Mouse (Mus musculus): ENCODE results near the gene Il20rb. TPM values are rescaled to one million over a fixed set of nuclear protein-coding genes. Genes with fewer than 3 reads are reported as not detected.

Gene Il20rb
- polyA plus RNA-seq, 1 experiment: 0.04 TPM

- H3K36me3 ChIP-seq (ENCODE audit: control insufficient read depth): no peaks in the 10 kb centered on the region
- H3K4me1 ChIP-seq (ENCODE audit: control insufficient read depth): no peaks in the 10 kb centered on the region
- H3K9me3 ChIP-seq (ENCODE audit: control insufficient read depth, low read length): no peaks in the 10 kb centered on the region
- no peak for TF ChIP-seq TAL1 (IDR thresholded peaks at IDR 0.05; ENCODE audit: low read length)
- TF ChIP-seq GATA1 (IDR thresholded peaks at IDR 0.05; ENCODE audit: low read length): no peak
- H3K4me3 ChIP-seq (replicated peaks): no peak overlapping the region
- H3K27me3 ChIP-seq (ENCODE audit: control insufficient read depth): no peaks in the 10 kb centered on the region
These were observed 20.6 kb downstream of the Il20rb start for GRCm38 (mm10) chr9:100465988-100466387.

DNA sequence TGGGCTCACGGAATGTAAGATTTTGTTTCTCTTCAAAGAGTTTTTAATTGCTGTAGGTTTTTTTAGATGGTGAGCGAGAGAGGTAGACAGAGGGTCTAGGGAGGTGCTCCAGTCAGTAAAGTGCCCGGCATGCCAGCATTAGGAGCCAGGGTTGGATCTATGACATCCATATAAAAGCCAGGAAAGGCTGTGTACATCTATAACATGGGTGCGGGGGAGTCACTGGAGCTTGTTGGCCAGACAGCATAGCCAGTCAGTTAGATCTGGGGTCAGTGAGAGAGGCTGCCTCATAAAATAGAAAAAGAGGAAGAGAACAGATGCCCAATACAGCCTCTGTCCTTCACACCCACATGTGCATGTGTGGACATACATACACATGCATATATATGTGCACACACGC is 21.2 kb downstream of the Il20rb start:
- TF ChIP-seq TAL1 (IDR thresholded peaks at IDR 0.05; ENCODE audit: low read length) (no peak), GATA1 (IDR thresholded peaks at IDR 0.05; ENCODE audit: low read length) (no peak)

DNA sequence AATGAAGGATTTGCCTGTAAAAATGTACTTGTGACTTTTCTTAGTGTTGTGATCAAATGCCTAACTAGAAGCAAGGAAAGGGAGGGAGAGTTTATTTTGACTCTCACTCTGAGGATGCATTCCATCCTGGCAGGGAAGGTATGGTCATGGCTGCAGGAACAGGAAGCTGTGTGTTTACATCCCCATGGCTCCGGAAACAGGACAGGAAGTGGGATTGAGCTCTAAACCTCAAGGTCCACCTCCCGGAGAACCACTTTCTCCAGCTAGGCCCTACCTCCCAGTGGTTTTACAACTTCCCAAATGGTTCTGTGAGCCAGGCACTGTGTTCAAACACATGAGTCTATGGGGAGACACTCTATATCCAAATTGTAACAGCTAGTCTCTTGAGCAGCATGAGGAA is 22.8 kb downstream of the Il20rb start:
- H3K36me3 ChIP-seq (ENCODE audit: control insufficient read depth): no peaks in the 10 kb centered on the region
- no peak overlapping the region for H3K4me3 ChIP-seq (replicated peaks)
- no peaks in the 10 kb centered on the region for H3K4me1 ChIP-seq (ENCODE audit: control insufficient read depth)
- no peak for TF ChIP-seq TAL1 (IDR thresholded peaks at IDR 0.05; ENCODE audit: low read length)
- TF ChIP-seq GATA1 (IDR thresholded peaks at IDR 0.05; ENCODE audit: low read length): no peak
- H3K9me3 ChIP-seq (ENCODE audit: control insufficient read depth, low read length): no peaks in the 10 kb centered on the region
- H3K27me3 ChIP-seq (ENCODE audit: control insufficient read depth): no peaks in the 10 kb centered on the region

More for the DNA sequence above, 21.2 kb downstream of the Il20rb start:
- Histone ChIP-seq H3K4me1 (ENCODE audit: control insufficient read depth) (no peaks in the 10 kb centered on the region), H3K27me3 (ENCODE audit: control insufficient read depth) (no peaks in the 10 kb centered on the region), H3K9me3 (ENCODE audit: control insufficient read depth, low read length) (no peaks in the 10 kb centered on the region), H3K36me3 (ENCODE audit: control insufficient read depth) (no peaks in the 10 kb centered on the region), H3K4me3 (replicated peaks) (no peak overlapping the region)

DNA sequence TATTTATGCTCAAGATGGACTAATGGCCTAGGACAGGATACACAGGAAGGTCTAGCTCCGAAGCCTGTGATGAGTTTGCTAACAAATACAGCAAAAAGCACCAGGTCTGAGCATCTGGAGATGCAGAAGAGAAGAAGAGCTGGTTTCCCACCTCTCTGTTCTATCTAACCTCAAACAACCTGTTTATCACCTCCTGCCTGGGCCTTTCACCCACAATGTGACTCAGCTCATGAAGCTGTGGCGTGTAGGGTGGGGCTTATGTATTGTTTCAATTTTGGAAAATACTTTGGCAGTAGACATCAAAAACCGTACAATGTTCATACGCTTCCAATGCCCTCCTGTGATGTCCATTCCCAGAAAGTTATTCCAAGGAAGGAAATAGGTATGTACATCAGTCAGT is 24.5 kb downstream of the Il20rb start:
- Histone ChIP-seq H3K36me3 (ENCODE audit: control insufficient read depth) (no peaks in the 10 kb centered on the region), H3K27me3 (ENCODE audit: control insufficient read depth) (no peaks in the 10 kb centered on the region), H3K9me3 (ENCODE audit: control insufficient read depth, low read length) (no peaks in the 10 kb centered on the region), H3K4me1 (ENCODE audit: control insufficient read depth) (peaks cover 2% of the 10 kb centered on the region; the same call in 1 of the 2 replicates), H3K4me3 (replicated peaks) (no peak overlapping the region)
- TF ChIP-seq GATA1 (IDR thresholded peaks at IDR 0.05; ENCODE audit: low read length): no peak

DNA sequence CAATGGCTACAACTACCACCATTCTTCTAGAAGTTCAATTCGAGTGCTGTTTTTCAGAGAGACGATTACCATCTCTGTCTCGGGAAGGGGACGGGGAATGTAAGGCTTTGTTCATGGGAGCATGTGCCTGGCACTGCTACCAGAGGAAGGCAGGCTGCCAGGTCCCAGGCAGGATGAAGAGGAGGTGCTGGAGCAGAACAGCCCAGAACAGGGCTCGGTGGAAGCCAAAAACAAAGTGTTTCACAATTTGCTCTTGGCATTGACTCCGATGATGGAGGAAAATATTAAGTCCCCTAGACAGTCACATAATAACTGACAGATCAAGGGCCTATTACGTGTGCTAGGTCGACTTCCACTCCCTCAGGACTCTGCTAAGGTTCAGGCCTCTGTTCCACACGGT is 24.9 kb downstream of the Il20rb start:
- H3K36me3 ChIP-seq (ENCODE audit: control insufficient read depth): no peaks in the 10 kb centered on the region
- H3K4me3 ChIP-seq (replicated peaks): no peak overlapping the region
- no peaks in the 10 kb centered on the region for H3K27me3 ChIP-seq (ENCODE audit: control insufficient read depth)
- no peaks in the 10 kb centered on the region for H3K9me3 ChIP-seq (ENCODE audit: control insufficient read depth, low read length)
- TF ChIP-seq TAL1 (IDR thresholded peaks at IDR 0.05; ENCODE audit: low read length) (no peak), GATA1 (IDR thresholded peaks at IDR 0.05; ENCODE audit: low read length) (no peak)
- H3K4me1 ChIP-seq (ENCODE audit: control insufficient read depth): peaks cover 2% of the 10 kb centered on the region; the same call in 1 of the 2 replicates

DNA sequence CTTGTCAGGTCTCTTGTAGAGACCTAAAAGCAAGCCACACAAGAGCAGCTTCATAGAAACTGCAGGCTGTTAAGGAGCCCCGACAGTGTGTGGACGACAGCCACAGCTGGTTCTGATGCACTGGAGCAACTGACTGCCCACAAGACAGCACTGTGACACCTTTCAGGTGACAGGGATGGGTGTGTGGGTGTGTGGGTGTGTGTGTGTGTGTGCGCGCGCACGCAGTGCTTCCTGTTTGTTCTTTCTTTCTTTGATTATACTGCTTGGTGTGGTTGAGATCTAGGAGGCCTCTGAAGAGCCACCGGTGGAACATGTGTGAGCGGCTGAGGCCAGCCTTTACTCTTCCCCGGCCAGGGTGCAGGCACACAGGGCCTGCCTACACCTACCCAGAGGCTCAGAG is 26.4 kb downstream of the Il20rb start:
- H3K36me3 ChIP-seq (ENCODE audit: control insufficient read depth): no peaks in the 10 kb centered on the region
- H3K9me3 ChIP-seq (ENCODE audit: control insufficient read depth, low read length): no peaks in the 10 kb centered on the region
- peaks cover 2% of the 10 kb centered on the region for H3K4me1 ChIP-seq (ENCODE audit: control insufficient read depth)
- no peak overlapping the region for H3K4me3 ChIP-seq (replicated peaks)
- no peaks in the 10 kb centered on the region for H3K27me3 ChIP-seq (ENCODE audit: control insufficient read depth)
- TF ChIP-seq TAL1 (IDR thresholded peaks at IDR 0.05; ENCODE audit: low read length) (no peak), GATA1 (IDR thresholded peaks at IDR 0.05; ENCODE audit: low read length) (no peak)

DNA sequence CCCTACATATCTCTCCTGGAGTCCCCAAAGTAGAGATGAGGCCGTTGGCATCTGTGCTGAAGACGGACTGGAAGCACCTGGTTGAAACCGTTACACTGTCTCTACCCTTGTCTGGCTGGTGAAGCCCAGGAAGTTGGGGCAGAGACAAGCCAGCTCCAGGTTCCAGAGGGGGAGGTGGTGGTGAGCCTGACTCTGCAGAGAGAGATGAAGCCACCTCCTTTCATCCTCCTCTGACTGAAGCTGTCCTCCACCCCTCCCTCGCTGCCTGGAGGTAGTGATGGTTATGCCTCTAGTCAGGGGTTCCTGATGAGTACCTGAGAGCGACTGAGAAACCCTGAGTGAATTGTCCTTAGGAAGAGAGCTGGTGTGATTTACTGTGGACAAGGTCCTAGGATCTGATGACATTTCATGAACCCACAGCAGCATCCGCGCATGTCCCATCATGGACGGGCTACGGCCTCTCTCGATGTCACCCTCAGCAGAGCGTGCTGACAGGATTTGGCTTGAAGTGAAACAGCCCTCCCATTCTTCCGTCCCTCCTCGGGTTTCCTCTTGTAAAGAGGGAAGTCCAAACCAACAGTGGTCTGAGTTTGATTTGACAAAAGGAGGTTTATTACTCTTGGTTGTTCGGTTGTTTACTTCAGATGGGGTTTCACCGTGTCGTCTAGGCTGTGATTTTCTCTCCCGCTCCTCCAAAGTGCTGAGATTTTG is 28.5 kb downstream of the Il20rb start:
- H3K4me1 ChIP-seq (ENCODE audit: control insufficient read depth): peaks cover 8% of the 10 kb centered on the region
- H3K36me3 ChIP-seq (ENCODE audit: control insufficient read depth): no peaks in the 10 kb centered on the region
- no peaks in the 10 kb centered on the region for H3K27me3 ChIP-seq (ENCODE audit: control insufficient read depth)
- H3K9me3 ChIP-seq (ENCODE audit: control insufficient read depth, low read length): no peaks in the 10 kb centered on the region
- no peak overlapping the region for H3K4me3 ChIP-seq (replicated peaks)
- TF ChIP-seq TAL1 (IDR thresholded peaks at IDR 0.05; ENCODE audit: low read length): no peak
- TF ChIP-seq GATA1 (IDR thresholded peaks at IDR 0.05; ENCODE audit: low read length): no peak

- Histone ChIP-seq H3K4me1 (ENCODE audit: control insufficient read depth) (peaks cover 8% of the 10 kb centered on the region), H3K27me3 (ENCODE audit: control insufficient read depth) (no peaks in the 10 kb centered on the region), H3K4me3 (replicated peaks) (peak overlapping the region; percentile 55), H3K9me3 (ENCODE audit: control insufficient read depth, low read length) (no peaks in the 10 kb centered on the region), H3K36me3 (ENCODE audit: control insufficient read depth) (no peaks in the 10 kb centered on the region)
- TF ChIP-seq TAL1 (IDR thresholded peaks at IDR 0.05; ENCODE audit: low read length) (no peak), GATA1 (IDR thresholded peaks at IDR 0.05; ENCODE audit: low read length) (no peak)
These were observed 32.0 kb downstream of the Il20rb start for GRCm38 (mm10) chr9:100454664-100454993.

GRCm38 (mm10) chr9:100453944-100454663 is 32.5 kb downstream of the Il20rb start:
- Histone ChIP-seq H3K4me1 (ENCODE audit: control insufficient read depth) (peaks cover 8% of the 10 kb centered on the region), H3K9me3 (ENCODE audit: control insufficient read depth, low read length) (no peaks in the 10 kb centered on the region), H3K27me3 (ENCODE audit: control insufficient read depth) (no peaks in the 10 kb centered on the region), H3K4me3 (replicated peaks) (peak overlapping the region; percentile 55), H3K36me3 (ENCODE audit: control insufficient read depth) (no peaks in the 10 kb centered on the region)
- TF ChIP-seq TAL1 (IDR thresholded peaks at IDR 0.05; ENCODE audit: low read length) (no peak), GATA1 (IDR thresholded peaks at IDR 0.05; ENCODE audit: low read length) (no peak)
